Mouse (Mus musculus): ENCODE data around the gene Cdh23. TPM values are rescaled to one million over a fixed set of nuclear protein-coding genes. Genes with fewer than 3 reads are reported as not detected.

Gene Cdh23
- polyA plus RNA-seq, 1 experiment: 2.1 TPM

DNA sequence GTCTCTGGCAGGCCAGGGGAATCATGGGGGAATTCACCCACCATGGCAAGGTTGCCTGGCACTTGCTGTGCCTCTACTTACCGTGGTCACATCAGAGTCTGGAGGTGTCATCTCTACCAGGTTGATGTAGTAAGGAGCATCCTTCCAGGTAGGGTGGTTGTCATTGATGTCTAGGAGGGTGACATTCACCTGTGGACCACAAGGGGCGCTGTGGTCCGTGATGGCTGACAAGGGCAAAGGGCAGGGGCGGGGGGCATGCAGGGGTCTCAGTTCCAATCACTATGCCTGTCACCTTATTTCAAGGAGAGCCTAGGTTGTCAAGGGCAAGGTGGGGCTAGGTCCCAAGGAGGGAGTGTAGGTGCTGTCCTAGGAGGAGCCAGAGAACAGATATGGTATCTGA is 276.7 kb downstream of the Cdh23 start:
- H3ac ChIP-seq (ENCODE audit: control insufficient read depth, insufficient read length): no peak overlapping the region
- H3K36me3 ChIP-seq (ENCODE audit: control insufficient read depth, insufficient read depth): no peaks in the 10 kb centered on the region
- H3K4me2 ChIP-seq (ENCODE audit: low read depth): no peak overlapping the region
- peaks cover 22% of the 10 kb centered on the region for H3K27me3 ChIP-seq (ENCODE audit: control insufficient read depth, insufficient read depth, insufficient read length)
- no peak overlapping the region for H3K4me3 ChIP-seq
- no peaks in the 10 kb centered on the region for H3K79me2 ChIP-seq (ENCODE audit: control insufficient read depth, insufficient read depth)
- TF ChIP-seq TCF3 (IDR thresholded peaks at IDR 0.05; ENCODE audit: insufficient read length, low read depth) (no peak), MYOG (IDR thresholded peaks at IDR 0.05; ENCODE audit: control insufficient read depth in 1 of 3, insufficient read depth in 1 of 3, insufficient read length in 2 of 3, low read depth in 2 of 3) (no peak), E2F4 (IDR thresholded peaks at IDR 0.05; ENCODE audit: insufficient read depth) (no peak)

DNA sequence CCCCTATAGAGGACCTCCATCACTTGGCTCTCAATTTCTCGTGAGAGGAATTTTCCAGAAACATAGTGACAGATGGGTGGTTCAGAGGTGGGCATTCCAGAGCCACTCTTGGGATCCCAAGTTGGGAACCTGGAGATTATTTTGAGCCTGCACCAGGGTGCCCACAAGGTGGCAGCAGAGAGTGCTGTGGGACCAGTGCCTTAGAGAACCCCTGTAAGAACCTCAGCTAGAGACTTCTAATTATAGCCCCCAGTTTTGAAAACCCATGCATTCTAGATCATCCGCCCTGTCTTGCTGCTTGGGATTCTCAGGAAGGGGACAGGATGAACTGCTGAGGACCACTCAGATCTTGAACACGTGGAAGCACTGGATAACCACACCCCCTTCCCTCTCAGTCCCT is 278.2 kb downstream of the Cdh23 start:
- Histone ChIP-seq H3K36me3 (ENCODE audit: control insufficient read depth, insufficient read depth) (no peaks in the 10 kb centered on the region), H3K4me3 (no peak overlapping the region), H3K4me2 (ENCODE audit: low read depth) (no peak overlapping the region), H3K27me3 (ENCODE audit: control insufficient read depth, insufficient read depth, insufficient read length) (peaks cover 37% of the 10 kb centered on the region), H3K79me2 (ENCODE audit: control insufficient read depth, insufficient read depth) (no peaks in the 10 kb centered on the region), H3ac (ENCODE audit: control insufficient read depth, insufficient read length) (no peak overlapping the region)
- TF ChIP-seq MYOD1 (IDR thresholded peaks at IDR 0.05; ENCODE audit: control insufficient read depth in 1 of 3, insufficient read length in 2 of 3, low read depth in 2 of 3) (no peak), USF1 (IDR thresholded peaks at IDR 0.05; ENCODE audit: low read depth) (no peak), POLR2AphosphoS2 (IDR thresholded peaks at IDR 0.05; ENCODE audit: insufficient read length, low read depth) (no peak), REST (IDR thresholded peaks at IDR 0.05; ENCODE audit: insufficient read depth, insufficient read length) (no peak), E2F4 (IDR thresholded peaks at IDR 0.05; ENCODE audit: insufficient read depth) (no peak), TCF3 (IDR thresholded peaks at IDR 0.05; ENCODE audit: insufficient read length, low read depth) (no peak), TCF12 (IDR thresholded peaks at IDR 0.05; ENCODE audit: insufficient read depth, poor library complexity, severe bottlenecking) (no peak), CEBPB (IDR thresholded peaks at IDR 0.05; ENCODE audit: insufficient read depth, poor library complexity, severe bottlenecking) (no peak), MAX (IDR thresholded peaks at IDR 0.05; ENCODE audit: low read depth) (no peak), SRF (IDR thresholded peaks at IDR 0.05; ENCODE audit: control insufficient read depth, insufficient read length, low read depth) (no peak), MYOG (IDR thresholded peaks at IDR 0.05; ENCODE audit: control insufficient read depth in 1 of 3, insufficient read depth in 1 of 3, insufficient read length in 2 of 3, low read depth in 2 of 3) (no peak), POLR2A (IDR thresholded peaks at IDR 0.05; ENCODE audit: insufficient read length, low read depth) (no peak)

DNA sequence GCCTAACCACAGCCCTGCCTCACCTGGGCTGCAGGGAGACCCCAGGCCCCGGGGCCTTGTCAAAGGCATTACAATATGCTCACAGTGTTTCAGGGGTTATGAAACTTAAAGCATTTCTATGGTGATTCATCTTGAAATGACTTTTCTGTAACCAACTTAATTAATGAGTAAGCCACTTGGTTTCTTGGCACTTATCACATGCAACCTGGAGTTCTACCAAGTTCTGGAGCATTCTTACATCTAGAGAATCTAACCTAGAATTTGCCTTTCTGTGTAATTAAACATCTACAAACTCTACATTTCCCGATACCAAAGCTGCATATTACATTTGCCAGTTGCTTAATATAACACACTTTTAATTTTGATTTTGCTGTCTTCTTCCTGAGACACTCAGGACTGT is 279.2 kb downstream of the Cdh23 start:
- H3K4me2 ChIP-seq (ENCODE audit: low read depth): no peak overlapping the region
- no peak overlapping the region for H3ac ChIP-seq (ENCODE audit: control insufficient read depth, insufficient read length)
- peaks cover 42% of the 10 kb centered on the region for H3K27me3 ChIP-seq (ENCODE audit: control insufficient read depth, insufficient read depth, insufficient read length)
- TF ChIP-seq MAX (IDR thresholded peaks at IDR 0.05; ENCODE audit: low read depth) (no peak), E2F4 (IDR thresholded peaks at IDR 0.05; ENCODE audit: insufficient read depth) (no peak), SRF (IDR thresholded peaks at IDR 0.05; ENCODE audit: control insufficient read depth, insufficient read length, low read depth) (no peak), REST (IDR thresholded peaks at IDR 0.05; ENCODE audit: insufficient read depth, insufficient read length) (no peak), MYOG (IDR thresholded peaks at IDR 0.05; ENCODE audit: control insufficient read depth in 1 of 3, insufficient read depth in 1 of 3, insufficient read length in 2 of 3, low read depth in 2 of 3) (no peak), POLR2AphosphoS2 (IDR thresholded peaks at IDR 0.05; ENCODE audit: insufficient read length, low read depth) (no peak), TCF3 (IDR thresholded peaks at IDR 0.05; ENCODE audit: insufficient read length, low read depth) (no peak), USF1 (IDR thresholded peaks at IDR 0.05; ENCODE audit: low read depth) (no peak), CEBPB (IDR thresholded peaks at IDR 0.05; ENCODE audit: insufficient read depth, poor library complexity, severe bottlenecking) (no peak), TCF12 (IDR thresholded peaks at IDR 0.05; ENCODE audit: insufficient read depth, poor library complexity, severe bottlenecking) (no peak), POLR2A (IDR thresholded peaks at IDR 0.05; ENCODE audit: insufficient read length, low read depth) (no peak), MYOD1 (IDR thresholded peaks at IDR 0.05; ENCODE audit: control insufficient read depth in 1 of 3, insufficient read length in 2 of 3, low read depth in 2 of 3) (no peak)
- H3K79me2 ChIP-seq (ENCODE audit: control insufficient read depth, insufficient read depth): no peaks in the 10 kb centered on the region
- H3K36me3 ChIP-seq (ENCODE audit: control insufficient read depth, insufficient read depth): no peaks in the 10 kb centered on the region
- H3K4me3 ChIP-seq: no peak overlapping the region

DNA sequence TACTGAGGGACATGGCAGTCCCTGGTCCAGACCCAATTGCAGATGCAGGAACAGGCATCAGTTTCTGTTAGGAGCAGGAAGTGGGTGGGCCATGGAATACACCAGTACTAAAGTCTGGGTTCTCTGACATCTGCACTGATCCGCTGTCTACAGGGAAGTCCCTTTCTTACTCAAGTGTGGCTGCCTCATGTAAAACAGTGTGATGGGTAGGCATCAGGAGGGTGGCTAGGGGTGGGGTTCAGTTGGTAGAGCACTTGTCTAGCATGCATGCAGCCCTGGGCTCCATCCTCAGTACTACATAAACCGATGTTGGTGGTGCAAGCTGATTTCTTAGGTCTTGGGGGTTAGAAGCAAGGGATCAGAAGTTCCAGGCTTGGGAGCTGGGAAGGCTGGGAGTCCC is 282.5 kb downstream of the Cdh23 start:
- Histone ChIP-seq H3ac (ENCODE audit: control insufficient read depth, insufficient read length) (no peak overlapping the region), H3K4me3 (no peak overlapping the region), H3K27me3 (ENCODE audit: control insufficient read depth, insufficient read depth, insufficient read length) (peaks cover 50% of the 10 kb centered on the region), H3K79me2 (ENCODE audit: control insufficient read depth, insufficient read depth) (no peaks in the 10 kb centered on the region), H3K36me3 (ENCODE audit: control insufficient read depth, insufficient read depth) (no peaks in the 10 kb centered on the region), H3K4me2 (ENCODE audit: low read depth) (no peak overlapping the region)
- TF ChIP-seq REST (IDR thresholded peaks at IDR 0.05; ENCODE audit: insufficient read depth, insufficient read length) (no peak), MYOG (IDR thresholded peaks at IDR 0.05; ENCODE audit: control insufficient read depth in 1 of 3, insufficient read depth in 1 of 3, insufficient read length in 2 of 3, low read depth in 2 of 3) (no peak), MYOD1 (IDR thresholded peaks at IDR 0.05; ENCODE audit: control insufficient read depth in 1 of 3, insufficient read length in 2 of 3, low read depth in 2 of 3) (no peak), POLR2AphosphoS2 (IDR thresholded peaks at IDR 0.05; ENCODE audit: insufficient read length, low read depth) (no peak), E2F4 (IDR thresholded peaks at IDR 0.05; ENCODE audit: insufficient read depth) (no peak), USF1 (IDR thresholded peaks at IDR 0.05; ENCODE audit: low read depth) (no peak), CEBPB (IDR thresholded peaks at IDR 0.05; ENCODE audit: insufficient read depth, poor library complexity, severe bottlenecking) (no peak), MAX (IDR thresholded peaks at IDR 0.05; ENCODE audit: low read depth) (no peak), SRF (IDR thresholded peaks at IDR 0.05; ENCODE audit: control insufficient read depth, insufficient read length, low read depth) (no peak), TCF3 (IDR thresholded peaks at IDR 0.05; ENCODE audit: insufficient read length, low read depth) (no peak), POLR2A (IDR thresholded peaks at IDR 0.05; ENCODE audit: insufficient read length, low read depth) (no peak)

DNA sequence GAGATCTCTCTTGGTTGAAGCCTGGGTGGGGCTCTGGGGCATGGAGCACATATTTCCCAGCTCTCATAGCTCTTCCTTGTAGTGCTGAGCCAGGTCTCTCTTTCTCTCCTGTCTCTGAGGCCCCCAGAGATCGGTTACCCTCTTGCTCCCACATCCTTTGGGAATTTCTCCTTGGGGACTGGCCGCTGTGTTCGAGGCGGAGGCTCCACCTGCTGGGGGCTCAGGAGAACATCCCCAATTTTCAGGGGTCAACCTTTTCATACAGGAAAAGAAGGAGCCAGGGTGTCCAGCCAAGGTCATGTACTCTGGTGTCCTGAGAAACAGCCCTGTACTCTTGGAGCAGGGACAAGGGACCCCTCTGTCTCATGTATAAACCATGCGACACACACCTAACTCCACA is 284.5 kb downstream of the Cdh23 start:
- no peak overlapping the region for H3K4me2 ChIP-seq (ENCODE audit: low read depth)
- no peaks in the 10 kb centered on the region for H3K79me2 ChIP-seq (ENCODE audit: control insufficient read depth, insufficient read depth)
- H3K27me3 ChIP-seq (ENCODE audit: control insufficient read depth, insufficient read depth, insufficient read length): peaks cover 50% of the 10 kb centered on the region
- H3K36me3 ChIP-seq (ENCODE audit: control insufficient read depth, insufficient read depth): no peaks in the 10 kb centered on the region
- H3K4me3 ChIP-seq: no peak overlapping the region
- H3ac ChIP-seq (ENCODE audit: control insufficient read depth, insufficient read length): no peak overlapping the region
- TF ChIP-seq MYOG (IDR thresholded peaks at IDR 0.05; ENCODE audit: control insufficient read depth in 1 of 3, insufficient read depth in 1 of 3, insufficient read length in 2 of 3, low read depth in 2 of 3): no peak
- no peak for TF ChIP-seq MAX (IDR thresholded peaks at IDR 0.05; ENCODE audit: low read depth)
- no peak for TF ChIP-seq REST (IDR thresholded peaks at IDR 0.05; ENCODE audit: insufficient read depth, insufficient read length)

All from myocyte (in vitro differentiated cells).